Mouse (Mus musculus) embryo, embryonic 11 days (tissue): ENCODE measurements at regions not wholly inside any gene's neighbourhood (a gene's known extent, or its start where the extent isn't known, plus 50 kb on each side); places are given as distances from the start of the nearest gene placed in this dataset.

Experiments used
- DNase-seq: peaks from one replicate; pipeline ENCODE4 v3.0.0-alpha.2; 2015

GRCm38 (mm10) chr11:8148485-8148825 lies 515.9 kb downstream of the Tns3 start:
- DNase-seq, result no peak

DNA sequence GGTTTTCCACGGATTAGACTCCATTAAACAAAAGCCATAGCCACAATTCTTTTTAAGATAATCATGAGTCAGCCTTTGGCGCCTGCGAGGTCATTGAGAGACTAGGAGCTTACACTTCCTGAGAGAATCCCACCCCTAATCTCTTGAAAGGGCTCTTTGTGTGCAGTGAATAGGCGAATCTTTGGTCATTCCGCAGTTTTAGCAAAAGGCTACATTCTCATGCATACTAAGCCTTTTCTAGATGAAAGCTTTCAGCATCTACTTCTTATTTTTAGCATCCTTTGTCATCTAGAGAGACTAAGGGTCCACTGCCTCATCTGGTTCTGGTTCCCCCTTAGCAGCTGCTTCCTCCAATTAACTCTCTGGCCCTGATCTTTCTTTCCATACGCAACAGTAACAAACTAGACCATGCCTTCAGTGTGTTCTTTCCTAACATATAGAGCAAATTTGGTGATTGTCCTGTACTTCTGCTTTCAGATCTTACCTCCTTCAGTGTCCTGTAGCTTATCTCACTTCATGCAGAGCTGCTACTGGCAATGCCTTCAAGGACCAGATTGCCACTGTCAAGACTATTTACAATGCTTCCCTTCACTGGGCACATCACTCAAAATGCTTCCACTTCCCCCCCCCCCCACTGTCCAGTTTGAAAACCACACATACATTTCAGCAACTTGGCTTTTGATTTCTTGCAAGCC lies 516.4 kb downstream of the Tns3 start:
- peak; percentile 42 for DNase-seq

GRCm38 (mm10) chr11:8137366-8137765 lies 527.0 kb downstream of the Tns3 start:
- peak; percentile 57 for DNase-seq

DNA sequence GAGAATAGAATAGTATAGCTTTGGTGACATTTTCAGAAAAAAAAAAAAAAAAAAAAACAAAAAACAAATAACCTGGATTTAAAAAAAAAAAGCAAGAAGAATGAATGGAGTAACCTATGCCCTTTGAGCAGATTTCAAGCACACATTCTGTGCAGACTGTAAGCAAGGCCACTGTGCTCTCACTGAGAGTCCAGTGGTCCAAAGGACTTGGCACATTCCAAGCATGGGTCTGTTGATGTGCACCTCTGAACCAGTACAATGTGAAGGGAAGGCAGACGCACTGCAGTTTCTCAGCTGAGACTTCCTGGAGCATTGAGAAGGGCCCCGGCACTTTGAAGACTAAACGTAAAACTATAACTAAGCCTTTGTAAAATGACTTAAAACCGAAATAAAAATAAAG lies 527.7 kb downstream of the Tns3 start:
- DNase-seq, result no peak

DNA sequence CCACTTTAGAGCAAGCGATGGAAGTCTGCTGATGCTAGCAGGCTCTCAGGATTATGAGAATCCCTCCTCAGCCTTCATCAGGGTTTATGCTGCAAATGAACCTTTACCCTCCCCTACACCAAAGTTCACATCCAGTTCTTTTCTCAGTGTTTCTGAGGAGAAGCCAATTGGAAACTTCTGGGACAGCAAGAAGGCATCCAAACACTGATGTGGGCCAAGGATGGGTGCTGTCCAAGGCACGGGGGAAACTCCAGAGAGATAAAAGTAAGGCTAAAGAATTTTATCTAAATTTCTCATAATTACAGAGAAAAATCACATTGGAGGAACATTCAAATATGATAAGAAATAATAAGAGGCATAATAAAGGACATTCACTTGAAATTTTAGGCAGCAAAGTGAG lies 555.0 kb downstream of the Tns3 start:
- no peak for DNase-seq

- DNase-seq, result no peak
These were observed 563.2 kb downstream of the Tns3 start for GRCm38 (mm10) chr11:8101091-8101490.

- DNase-seq, result no peak
These were observed 580.0 kb downstream of the Tns3 start for GRCm38 (mm10) chr11:8084328-8084727.

- DNase-seq, result no peak
These were observed 581.5 kb downstream of the Tns3 start for GRCm38 (mm10) chr11:8082811-8083210.

DNA sequence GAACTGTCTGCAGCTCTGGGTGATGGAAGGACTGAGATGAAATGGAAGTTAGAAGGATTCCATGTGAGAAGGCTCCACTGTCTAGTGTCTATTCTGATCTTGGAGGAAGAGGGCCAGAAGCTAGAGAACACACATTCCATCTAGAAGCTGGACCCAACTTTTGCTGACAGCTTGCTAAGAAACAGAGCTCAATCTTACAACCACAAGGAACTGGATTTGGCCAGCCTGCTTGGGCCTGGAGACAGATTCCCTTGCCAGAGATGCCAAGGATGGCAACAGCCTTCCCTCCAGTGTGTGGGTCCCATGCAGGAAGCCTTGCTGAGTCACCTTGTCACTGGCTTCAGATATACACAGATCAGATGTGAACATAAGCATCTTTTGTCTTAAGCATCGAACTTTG lies 591.0 kb downstream of the Tns3 start:
- DNase-seq, result no peak

- DNase-seq, result peak; percentile 41
These were observed 595.5 kb downstream of the Tns3 start for GRCm38 (mm10) chr11:8068873-8069272.

GRCm38 (mm10) chr11:8067330-8067729 lies 597.0 kb downstream of the Tns3 start:
- DNase-seq, result no peak

- DNase-seq, result no peak
These were observed 598.5 kb downstream of the Tns3 start for GRCm38 (mm10) chr11:8065811-8066210.

- no peak for DNase-seq
These were observed 599.2 kb downstream of the Tns3 start for GRCm38 (mm10) chr11:8065086-8065485.

DNA sequence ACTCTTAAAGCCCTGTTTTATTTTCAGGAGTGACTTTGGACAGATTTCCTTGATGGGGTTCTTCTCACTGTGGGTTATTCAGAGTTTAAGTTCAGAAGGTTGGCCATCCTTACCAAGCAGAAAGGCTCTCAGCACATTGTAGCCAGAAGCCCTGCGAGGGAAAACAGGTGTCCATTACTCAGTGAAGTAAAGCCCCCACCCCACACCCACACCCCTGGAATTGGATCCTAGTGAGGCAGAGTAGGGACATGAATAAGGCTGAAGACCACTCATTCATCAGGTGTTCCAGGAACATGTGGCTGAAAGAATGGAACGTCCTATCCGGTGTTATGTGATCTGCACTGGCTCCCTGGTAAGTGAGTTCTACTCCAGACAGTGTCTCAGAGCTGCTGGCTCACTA lies 602.3 kb downstream of the Tns3 start:
- DNase-seq, result no peak

- no peak for DNase-seq
These were observed 602.8 kb downstream of the Tns3 start for GRCm38 (mm10) chr11:8061573-8061972.

DNA sequence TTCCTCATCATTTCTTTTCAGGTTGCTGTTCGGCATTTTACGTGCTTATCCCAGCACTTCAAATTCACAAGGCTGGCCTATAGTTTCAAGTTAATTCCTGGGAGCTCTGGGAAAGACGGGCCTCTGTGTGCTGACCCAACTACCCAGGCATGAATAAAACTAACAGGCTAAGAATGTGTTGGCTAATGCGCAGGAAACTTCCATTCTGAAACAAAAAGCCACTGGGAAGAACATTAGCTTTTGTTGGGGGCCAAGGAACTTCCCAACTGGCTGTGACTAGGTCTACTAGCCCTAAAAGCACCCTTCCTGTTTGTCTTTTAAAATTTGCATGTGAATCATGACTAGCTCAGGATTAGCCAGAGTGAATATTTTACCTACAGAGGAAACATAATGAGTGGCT lies 612.8 kb downstream of the Tns3 start:
- DNase-seq, result no peak

- no peak for DNase-seq
These were observed 619.2 kb downstream of the Tns3 start for GRCm38 (mm10) chr11:8045086-8045485.

GRCm38 (mm10) chr11:8030119-8030518 lies 634.2 kb downstream of the Tns3 start:
- no peak for DNase-seq

- no peak for DNase-seq
These were observed 656.5 kb downstream of the Tns3 start for GRCm38 (mm10) chr11:8007801-8008200.

GRCm38 (mm10) chr11:7981031-7981430 lies 683.3 kb downstream of the Tns3 start:
- no peak for DNase-seq

- DNase-seq, result no peak
These were observed 688.5 kb downstream of the Tns3 start for GRCm38 (mm10) chr11:7975845-7976244.

DNA sequence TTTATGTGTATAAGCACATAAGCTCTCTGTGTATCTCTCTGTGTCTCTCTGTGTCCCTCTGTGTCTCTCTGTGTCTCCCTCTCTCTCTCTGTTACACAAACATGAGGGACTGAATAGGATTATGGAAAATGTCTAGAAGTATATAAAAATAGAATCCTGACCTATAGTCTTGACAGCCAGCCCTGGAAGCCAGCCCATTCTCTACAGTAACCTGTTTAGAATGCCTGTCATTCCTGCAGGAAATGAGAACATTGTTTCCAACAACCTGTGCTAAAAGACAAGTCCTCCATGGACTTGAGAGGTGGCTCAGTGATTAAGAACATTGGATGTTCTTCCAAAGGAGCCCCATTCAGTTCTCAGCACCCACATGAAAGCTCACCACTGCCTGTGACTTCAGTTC lies 714.4 kb downstream of the Tns3 start:
- no peak for DNase-seq

- no peak for DNase-seq
These were observed 715.0 kb downstream of the Tns3 start for GRCm38 (mm10) chr11:7949201-7949875.

DNA sequence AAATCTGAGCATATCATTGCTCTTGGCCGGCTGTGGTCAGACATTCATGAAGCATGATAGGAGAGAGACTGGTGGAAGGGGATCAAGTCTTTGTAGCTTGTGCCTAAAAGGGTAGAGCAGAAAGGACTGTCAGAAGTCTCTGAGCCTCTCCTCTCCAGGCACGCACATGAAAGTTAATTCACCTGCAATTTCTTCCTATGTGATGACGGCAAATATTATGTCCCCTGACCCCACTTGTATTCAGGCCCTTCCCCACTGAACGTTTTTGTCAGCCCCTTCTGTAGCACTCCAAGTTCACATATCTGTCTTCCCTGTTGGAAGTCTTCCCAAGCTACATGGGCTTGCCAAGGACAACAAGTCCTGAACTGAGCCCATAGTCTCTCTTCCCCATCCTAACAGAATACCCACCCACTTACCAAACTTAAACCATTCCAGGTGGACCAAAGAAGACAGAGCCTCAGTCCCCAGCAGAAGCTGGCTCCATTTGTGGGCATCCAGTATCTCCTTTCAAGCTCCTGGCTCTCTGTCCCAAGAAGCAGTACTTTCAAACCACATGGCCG lies 719.3 kb downstream of the Tns3 start:
- DNase-seq, result no peak

DNA sequence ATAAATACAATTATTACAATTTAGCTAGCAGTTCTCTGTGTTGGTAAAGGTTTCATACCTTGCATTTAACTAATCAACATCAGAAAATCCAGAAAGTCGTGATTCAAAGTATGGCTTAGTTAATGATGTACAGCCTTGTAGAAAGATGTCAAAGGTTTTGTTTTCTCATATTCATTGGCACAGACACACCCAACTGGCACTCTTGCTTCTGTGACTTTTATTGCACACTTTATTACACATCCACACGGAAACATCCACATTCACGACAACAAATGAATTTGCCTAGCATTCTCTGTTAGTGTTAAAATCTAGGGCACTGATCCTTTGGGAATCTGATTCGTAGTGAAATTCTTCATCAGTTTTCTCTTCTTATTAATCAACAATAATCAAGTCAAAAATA lies 720.0 kb downstream of the Tns3 start:
- no peak for DNase-seq
